Mouse (Mus musculus) hindbrain, embryonic 12.5 days (tissue): ENCODE data around the gene Actc1. TPM values are rescaled to one million over a fixed set of nuclear protein-coding genes. Genes with fewer than 3 reads are reported as not detected.

Experiments used
- ATAC-seq: fragments of 200-750 bp; cut with Nextera tagmentation; 2 replicates; pipeline ENCODE4 v1.8.0; 2017; ENCODE audit warnings: moderate TSS enrichment; ENCODE audit not compliant: low FRiP score
- H3K27ac ChIP-seq: fragments of 300-500 bp; sonication (generic); 2 replicates; pipeline ENCODE4 v1.5.1; 2016; ENCODE audit warnings: mild to moderate bottlenecking
- H3K27me3 ChIP-seq: fragments of 300-500 bp; sonication (generic); 2 replicates; pipeline ENCODE4 v1.6.1; 2016; ENCODE audit warnings: mild to moderate bottlenecking
- H3K36me3 ChIP-seq: fragments of 300-500 bp; sonication (generic); 2 replicates; pipeline ENCODE4 v1.6.1; 2016; ENCODE audit warnings: mild to moderate bottlenecking
- H3K4me1 ChIP-seq: fragments of 300-500 bp; sonication (generic); 2 replicates; pipeline ENCODE4 v1.6.1; 2016
- H3K4me2 ChIP-seq: fragments of 300-500 bp; sonication (generic); replicated peaks from 2 replicates; pipeline ENCODE4 v1.6.1; 2016; ENCODE audit warnings: mild to moderate bottlenecking
- H3K4me3 ChIP-seq: fragments of 300-500 bp; sonication (generic); 2 replicates; pipeline ENCODE4 v1.5.1; 2016; ENCODE audit warnings: mild to moderate bottlenecking
- H3K9ac ChIP-seq: fragments of 300-500 bp; sonication (generic); 2 replicates; pipeline ENCODE4 v1.6.1; 2016; ENCODE audit warnings: mild to moderate bottlenecking, moderate library complexity
- H3K9me3 ChIP-seq: fragments of 300-500 bp; sonication (generic); replicated peaks from 2 replicates; pipeline ENCODE4 v1.6.1; 2016; ENCODE audit warnings: mild to moderate bottlenecking
- WGBS: fragments of 180-500 bp; shearing (Covaris S2); methylation state at CpG from one replicate; pipeline ENCODE4 v1.1.7; 2016; 5-methylcytosine and 5-hydroxymethylcytosine counted together
- polyA plus RNA-seq: library from polyadenylated mRNA; unstranded; fragments of >200 nt; fragmentation: Nextera tagmentation; extraction: Ambion mirVana; gene quantifications from 2 replicates; pipeline ENCODE4 v1.2.1, GENCODE M21; 2016

Gene Actc1
- polyA plus RNA-seq, 1 experiment from 2014 or later: 33.5 TPM

- no peak for ATAC-seq
- H3K27ac ChIP-seq: no peak overlapping the region
- H3K9me3 ChIP-seq: no peaks in the 10 kb centered on the region; the same call in 1 of the 2 replicates
- no peak overlapping the region for H3K9ac ChIP-seq
- no peaks in the 10 kb centered on the region for H3K4me1 ChIP-seq
- no peaks in the 10 kb centered on the region for H3K27me3 ChIP-seq
- H3K4me3 ChIP-seq: no peak overlapping the region
- WGBS: 97% methylated on average over 2 of the region's 2 CpGs
- H3K36me3 ChIP-seq: no peaks in the 10 kb centered on the region
- no peak overlapping the region for H3K4me2 ChIP-seq
These were observed 18.5 kb upstream of the Actc1 start for GRCm38 (mm10) chr2:114071876-114072275.

- 77% methylated on average over 3 of the region's 3 CpGs for WGBS
These were observed 12.9 kb upstream of the Actc1 start for GRCm38 (mm10) chr2:114066226-114066625.

GRCm38 (mm10) chr2:114064004-114064403 lies 10.7 kb upstream of the Actc1 start:
- no peak overlapping the region for H3K4me3 ChIP-seq
- H3K36me3 ChIP-seq: no peaks in the 10 kb centered on the region
- H3K9me3 ChIP-seq: no peaks in the 10 kb centered on the region
- H3K9ac ChIP-seq: no peak overlapping the region
- 67% methylated on average over 2 of the region's 2 CpGs for WGBS
- H3K4me1 ChIP-seq: no peaks in the 10 kb centered on the region
- H3K27me3 ChIP-seq: no peaks in the 10 kb centered on the region
- no peak overlapping the region for H3K27ac ChIP-seq
- no peak for ATAC-seq
- H3K4me2 ChIP-seq: no peak overlapping the region

More at GRCm38 (mm10) chr2:114066226-114066625, 12.9 kb upstream of the Actc1 start:
- no peak overlapping the region for H3K9ac ChIP-seq
- H3K27ac ChIP-seq: no peak overlapping the region
- no peak overlapping the region for H3K4me2 ChIP-seq
- H3K36me3 ChIP-seq: no peaks in the 10 kb centered on the region
- no peak for ATAC-seq
- no peaks in the 10 kb centered on the region for H3K9me3 ChIP-seq
- no peaks in the 10 kb centered on the region for H3K4me1 ChIP-seq
- no peak overlapping the region for H3K4me3 ChIP-seq
- no peaks in the 10 kb centered on the region for H3K27me3 ChIP-seq

GRCm38 (mm10) chr2:114060071-114060591 lies 6.8 kb upstream of the Actc1 start:
- 38% methylated on average over 6 of the region's 6 CpGs for WGBS

GRCm38 (mm10) chr2:114059608-114060007 lies 6.3 kb upstream of the Actc1 start:
- no peak overlapping the region for H3K4me3 ChIP-seq
- H3K27ac ChIP-seq: no peak overlapping the region
- no peak overlapping the region for H3K4me2 ChIP-seq
- ATAC-seq: no peak
- 75% methylated on average over 1 of the region's 1 CpGs for WGBS
- no peak overlapping the region for H3K9ac ChIP-seq
- H3K9me3 ChIP-seq: no peaks in the 10 kb centered on the region
- peaks cover 3% of the 10 kb centered on the region; the same call in 1 of the 2 replicates for H3K4me1 ChIP-seq
- no peaks in the 10 kb centered on the region for H3K27me3 ChIP-seq
- H3K36me3 ChIP-seq: no peaks in the 10 kb centered on the region

More at GRCm38 (mm10) chr2:114060071-114060591, 6.8 kb upstream of the Actc1 start:
- H3K4me2 ChIP-seq: no peak overlapping the region
- H3K27me3 ChIP-seq: no peaks in the 10 kb centered on the region
- no peak for ATAC-seq
- no peak overlapping the region for H3K4me3 ChIP-seq
- H3K4me1 ChIP-seq: peaks cover 3% of the 10 kb centered on the region; the same call in 1 of the 2 replicates
- no peak overlapping the region for H3K27ac ChIP-seq
- H3K36me3 ChIP-seq: no peaks in the 10 kb centered on the region
- no peak overlapping the region for H3K9ac ChIP-seq
- no peaks in the 10 kb centered on the region for H3K9me3 ChIP-seq

GRCm38 (mm10) chr2:114058226-114058796 lies 5.0 kb upstream of the Actc1 start:
- WGBS: 95% methylated on average over 10 of the region's 10 CpGs
- H3K27me3 ChIP-seq: no peaks in the 10 kb centered on the region

GRCm38 (mm10) chr2:114057303-114057853 lies 4.0 kb upstream of the Actc1 start:
- WGBS: 36% methylated on average over 10 of the region's 10 CpGs
- H3K4me2 ChIP-seq: no peak overlapping the region
- ATAC-seq: peak; percentile 38; the same call in 1 of the 2 replicates

More at GRCm38 (mm10) chr2:114058226-114058796, 5.0 kb upstream of the Actc1 start:
- Histone ChIP-seq H3K36me3 (no peaks in the 10 kb centered on the region), H3K9me3 (no peaks in the 10 kb centered on the region), H3K4me2 (no peak overlapping the region), H3K4me1 (peaks cover 3% of the 10 kb centered on the region; the same call in 1 of the 2 replicates), H3K4me3 (no peak overlapping the region), H3K27ac (no peak overlapping the region), H3K9ac (no peak overlapping the region)
- ATAC-seq: no peak

GRCm38 (mm10) chr2:114054129-114054528 lies 781 bp upstream of the Actc1 start:
- 92% methylated on average over 4 of the region's 4 CpGs for WGBS
- no peak for ATAC-seq

More at GRCm38 (mm10) chr2:114057303-114057853, 4.0 kb upstream of the Actc1 start:
- Histone ChIP-seq H3K9me3 (no peaks in the 10 kb centered on the region), H3K36me3 (no peaks in the 10 kb centered on the region), H3K4me3 (no peak overlapping the region), H3K27me3 (no peaks in the 10 kb centered on the region), H3K4me1 (peaks cover 6% of the 10 kb centered on the region; the same call in 1 of the 2 replicates), H3K27ac (no peak overlapping the region), H3K9ac (no peak overlapping the region)

GRCm38 (mm10) chr2:114051871-114052241 lies 1.5 kb downstream of the Actc1 start:
- H3K36me3 ChIP-seq: no peaks in the 10 kb centered on the region
- H3K4me2 ChIP-seq: no peak overlapping the region
- H3K27ac ChIP-seq: no peak overlapping the region
- H3K4me1 ChIP-seq: 0 out of 2 replicates have a peak, but pooled peaks cover 3% of the 10 kb centered on the region
- no peak overlapping the region for H3K4me3 ChIP-seq
- H3K9me3 ChIP-seq: no peaks in the 10 kb centered on the region
- ATAC-seq: no peak
- H3K27me3 ChIP-seq: no peaks in the 10 kb centered on the region
- WGBS: 94% methylated on average over 14 of the region's 14 CpGs
- no peak overlapping the region for H3K9ac ChIP-seq

More at GRCm38 (mm10) chr2:114054129-114054528, 781 bp upstream of the Actc1 start:
- H3K27me3 ChIP-seq: no peaks in the 10 kb centered on the region
- H3K4me2 ChIP-seq: no peak overlapping the region
- no peaks in the 10 kb centered on the region for H3K36me3 ChIP-seq
- no peak overlapping the region for H3K4me3 ChIP-seq
- no peaks in the 10 kb centered on the region for H3K9me3 ChIP-seq
- no peak overlapping the region for H3K9ac ChIP-seq
- peaks cover 6% of the 10 kb centered on the region; the same call in 1 of the 2 replicates for H3K4me1 ChIP-seq
- H3K27ac ChIP-seq: no peak overlapping the region

- H3K27ac ChIP-seq: no peak overlapping the region
- H3K9me3 ChIP-seq: no peaks in the 10 kb centered on the region
- no peaks in the 10 kb centered on the region for H3K36me3 ChIP-seq
- H3K4me2 ChIP-seq: no peak overlapping the region
- no peaks in the 10 kb centered on the region for H3K27me3 ChIP-seq
- 92% methylated on average over 7 of the region's 7 CpGs for WGBS
- H3K4me3 ChIP-seq: no peak overlapping the region
- H3K4me1 ChIP-seq: 0 out of 2 replicates have a peak, but pooled peaks cover 3% of the 10 kb centered on the region
- ATAC-seq: no peak
- H3K9ac ChIP-seq: no peak overlapping the region
These were observed 2.1 kb downstream of the Actc1 start for GRCm38 (mm10) chr2:114051111-114051870.

GRCm38 (mm10) chr2:114050150-114050549 lies 3.2 kb downstream of the Actc1 start:
- no peaks in the 10 kb centered on the region for H3K36me3 ChIP-seq
- H3K4me1 ChIP-seq: 0 out of 2 replicates have a peak, but pooled peaks cover 3% of the 10 kb centered on the region
- no peak for ATAC-seq
- 93% methylated on average over 7 of the region's 7 CpGs for WGBS
- H3K4me2 ChIP-seq: no peak overlapping the region
- H3K9me3 ChIP-seq: no peaks in the 10 kb centered on the region
- no peaks in the 10 kb centered on the region for H3K27me3 ChIP-seq
- H3K9ac ChIP-seq: no peak overlapping the region
- no peak overlapping the region for H3K27ac ChIP-seq
- H3K4me3 ChIP-seq: no peak overlapping the region

- no peak for ATAC-seq
- Histone ChIP-seq H3K9me3 (no peaks in the 10 kb centered on the region), H3K4me3 (no peak overlapping the region), H3K36me3 (no peaks in the 10 kb centered on the region), H3K4me2 (no peak overlapping the region), H3K4me1 (0 out of 2 replicates have a peak, but pooled peaks cover 3% of the 10 kb centered on the region), H3K27me3 (no peaks in the 10 kb centered on the region), H3K9ac (no peak overlapping the region), H3K27ac (no peak overlapping the region)
- 96% methylated on average over 7 of the region's 7 CpGs for WGBS
These were observed 4.0 kb downstream of the Actc1 start for GRCm38 (mm10) chr2:114049372-114049771.
